Mouse (Mus musculus): ENCODE data around the gene Tamm41.

Gene Tamm41

DNA sequence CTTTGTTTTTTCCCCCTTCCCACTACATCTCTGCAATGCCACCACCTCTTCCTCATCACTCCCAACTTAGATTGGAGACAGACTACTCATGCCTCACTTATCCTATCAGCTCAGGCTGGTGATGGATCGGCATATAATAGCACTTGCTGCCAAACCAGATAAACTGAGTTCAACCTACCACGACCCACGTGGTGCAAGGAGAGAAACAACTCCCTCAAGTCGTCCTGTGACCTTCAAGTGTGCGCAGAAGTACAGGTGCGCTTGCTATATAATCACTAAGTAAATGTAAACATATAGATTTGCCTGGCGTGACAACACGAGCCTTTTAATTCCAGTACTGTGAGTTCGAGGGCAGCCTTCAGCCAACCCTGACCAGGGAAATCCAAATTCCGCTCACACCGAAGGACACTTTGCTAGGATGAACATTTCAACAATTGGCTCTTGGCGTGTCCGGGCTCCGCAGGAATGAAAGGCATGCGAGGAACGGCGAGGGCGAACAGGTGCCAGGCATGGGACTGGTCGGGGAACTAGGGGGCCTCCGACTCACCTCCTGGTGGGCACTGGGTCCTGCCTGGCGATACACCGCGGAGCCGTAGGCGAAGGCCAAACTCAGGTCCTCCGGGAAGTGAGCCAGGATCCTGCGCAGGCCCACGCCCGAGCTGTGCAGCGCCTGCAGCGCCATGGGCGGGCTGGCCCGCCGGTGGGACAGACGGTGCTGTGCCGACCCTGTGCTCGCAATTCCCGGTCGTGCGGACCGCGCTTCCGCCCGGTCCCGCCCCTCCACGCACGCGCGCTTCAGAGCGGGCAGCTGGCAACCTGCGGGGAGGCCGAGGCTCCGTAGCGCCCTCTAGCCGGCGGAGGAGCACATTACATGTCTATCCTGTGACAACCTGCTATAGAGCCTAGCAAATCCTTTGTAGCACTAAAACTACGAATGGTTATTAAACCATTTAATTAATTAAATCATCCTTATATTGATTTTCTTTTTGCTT lies at the start of gene Tamm41:
Gene Tamm41, minus strand, starts transcription at position 774 of the 992 bp plus-strand sequence.
- in situ Hi-C loops (cut with MboI; ENCODE audit: unreplicated experiment in 2 of 2): loop anchor here (25.0 kb wide), 2 partner anchors 500 to 575 kb away; partner anchors contain the start of gene Tsen2 (in 2 of the 2)

DNA sequence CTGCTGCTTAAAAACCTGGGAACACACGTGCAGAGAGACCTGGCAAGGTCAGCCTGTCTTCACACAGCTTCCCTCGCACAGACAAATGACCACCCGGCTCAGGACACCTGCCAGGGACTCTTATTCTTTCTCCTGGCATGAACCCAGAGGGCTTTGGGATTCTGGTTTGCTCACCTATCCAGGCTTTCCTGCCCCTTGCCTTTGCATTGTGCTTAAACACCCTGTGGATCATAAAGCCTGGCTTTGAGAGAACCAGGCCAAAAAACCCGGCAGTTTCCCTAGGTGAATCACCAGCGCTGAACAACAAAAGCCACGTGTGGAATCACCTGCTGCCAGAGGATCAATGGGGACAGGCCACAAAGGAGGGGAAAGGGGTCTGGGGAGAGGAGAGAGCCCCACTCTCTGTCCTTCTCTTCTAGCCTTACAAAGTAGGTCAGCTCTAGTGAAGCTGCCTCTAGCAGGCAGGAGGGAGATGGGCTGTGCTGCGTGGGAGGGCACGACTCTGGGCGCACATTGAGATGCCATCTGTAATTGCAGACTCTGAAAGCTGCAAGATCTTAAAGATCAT lies 47.7 kb upstream of the Tamm41 start:
- in situ Hi-C loops (cut with MboI; ENCODE audit: unreplicated experiment in 2 of 2): no loop called here

DNA sequence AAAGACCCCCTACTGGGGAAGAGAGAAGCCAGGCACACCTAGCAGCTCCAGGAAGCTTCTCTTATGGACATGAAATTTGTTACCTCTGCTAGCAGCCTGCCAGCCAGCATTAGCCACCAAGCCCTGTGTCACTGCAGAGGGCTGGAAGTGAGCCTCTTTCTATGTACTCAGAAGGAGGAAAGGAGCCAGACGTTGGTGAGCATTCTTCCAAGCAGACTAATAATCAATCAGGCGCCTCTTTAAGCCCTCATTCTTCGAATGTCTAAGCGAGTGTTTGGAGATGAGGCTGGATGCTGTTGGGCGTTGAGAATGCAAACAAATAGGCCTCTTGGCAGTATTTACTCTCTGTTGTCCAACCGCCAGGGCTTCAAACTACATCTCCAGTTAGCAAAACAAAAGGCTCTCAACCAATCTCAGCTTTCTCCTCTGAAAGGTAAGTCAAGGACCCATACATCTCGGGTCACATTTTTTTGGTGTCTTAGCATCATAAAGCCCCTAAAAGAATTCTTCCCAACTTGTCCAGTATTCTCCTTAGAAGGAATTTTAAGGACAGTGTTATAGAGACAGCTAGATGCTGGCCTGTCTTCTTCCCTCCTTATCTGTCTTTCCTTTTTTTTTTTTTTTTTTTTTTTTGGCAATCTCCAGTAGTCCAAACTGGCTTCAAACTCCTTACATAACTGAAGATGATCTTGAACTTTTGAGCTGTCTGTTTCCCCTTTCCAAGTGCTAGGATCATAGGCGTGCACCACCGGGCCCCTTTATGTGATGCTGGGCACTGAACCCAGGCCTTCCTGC lies 39.3 kb upstream of the Tamm41 start:
- in situ Hi-C loops (cut with MboI; ENCODE audit: unreplicated experiment in 2 of 2): no loop called here

DNA sequence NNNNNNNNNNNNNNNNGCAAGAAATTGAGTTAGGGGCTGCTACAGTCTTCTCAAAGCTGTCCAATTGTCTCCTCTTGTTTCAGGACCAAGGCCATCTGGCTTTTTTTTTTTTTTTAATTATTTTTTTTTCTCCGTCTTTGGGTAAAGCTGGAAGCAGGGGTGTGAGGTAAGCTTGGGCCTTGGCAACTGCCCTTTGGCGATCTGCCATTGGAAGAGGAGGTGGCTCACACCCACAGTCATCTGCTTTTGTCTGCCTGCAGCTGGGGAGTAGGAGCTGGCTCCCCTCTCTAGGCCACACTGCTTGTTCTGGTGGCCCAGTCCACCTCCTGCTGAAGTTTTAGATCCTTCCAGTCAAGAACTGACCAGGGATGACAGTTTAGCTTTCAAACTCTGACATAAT lies 34.3 kb upstream of the Tamm41 start:
- in situ Hi-C loops (cut with MboI; ENCODE audit: unreplicated experiment in 2 of 2): no loop called here

DNA sequence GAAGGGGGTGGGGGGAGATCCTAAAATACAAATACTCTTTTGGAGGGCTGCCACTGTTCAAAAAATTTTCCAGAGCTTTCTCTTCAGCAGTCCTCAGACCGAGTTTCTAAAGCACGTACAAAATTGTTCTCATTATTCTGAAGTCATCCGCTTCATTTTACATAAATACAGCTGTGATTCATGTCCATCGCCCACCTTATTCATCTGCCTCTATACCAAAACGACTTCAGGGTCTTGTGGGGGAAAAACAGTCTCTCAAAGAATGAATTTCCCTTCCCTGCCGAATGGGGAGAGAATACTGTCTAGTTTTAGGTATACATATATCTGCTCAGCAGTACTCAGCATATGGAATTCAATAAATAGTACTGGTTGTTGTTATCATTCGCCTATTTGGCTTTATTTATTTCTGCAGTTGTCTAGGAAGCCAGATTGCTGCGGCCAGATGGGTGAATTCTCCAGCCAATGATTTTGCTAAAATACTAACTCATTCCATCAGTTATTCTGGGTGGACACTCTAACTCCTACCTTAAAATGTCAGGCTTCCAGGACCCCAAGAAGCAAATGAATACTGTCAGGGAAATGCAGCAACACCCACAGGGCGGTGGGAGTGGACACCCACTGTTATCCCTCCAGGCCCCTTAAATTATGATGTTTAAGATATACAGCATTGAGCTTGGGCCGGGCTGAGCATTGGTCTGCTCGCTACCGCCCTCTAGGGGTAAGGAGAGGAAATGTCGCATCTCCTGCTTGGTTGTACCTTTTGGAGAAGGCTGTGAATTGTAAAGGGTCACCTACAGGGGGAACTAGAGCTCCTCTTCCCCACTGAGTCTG lies 27.9 kb upstream of the Tamm41 start:
- in situ Hi-C loops (cut with MboI; ENCODE audit: unreplicated experiment in 2 of 2): no loop called here

DNA sequence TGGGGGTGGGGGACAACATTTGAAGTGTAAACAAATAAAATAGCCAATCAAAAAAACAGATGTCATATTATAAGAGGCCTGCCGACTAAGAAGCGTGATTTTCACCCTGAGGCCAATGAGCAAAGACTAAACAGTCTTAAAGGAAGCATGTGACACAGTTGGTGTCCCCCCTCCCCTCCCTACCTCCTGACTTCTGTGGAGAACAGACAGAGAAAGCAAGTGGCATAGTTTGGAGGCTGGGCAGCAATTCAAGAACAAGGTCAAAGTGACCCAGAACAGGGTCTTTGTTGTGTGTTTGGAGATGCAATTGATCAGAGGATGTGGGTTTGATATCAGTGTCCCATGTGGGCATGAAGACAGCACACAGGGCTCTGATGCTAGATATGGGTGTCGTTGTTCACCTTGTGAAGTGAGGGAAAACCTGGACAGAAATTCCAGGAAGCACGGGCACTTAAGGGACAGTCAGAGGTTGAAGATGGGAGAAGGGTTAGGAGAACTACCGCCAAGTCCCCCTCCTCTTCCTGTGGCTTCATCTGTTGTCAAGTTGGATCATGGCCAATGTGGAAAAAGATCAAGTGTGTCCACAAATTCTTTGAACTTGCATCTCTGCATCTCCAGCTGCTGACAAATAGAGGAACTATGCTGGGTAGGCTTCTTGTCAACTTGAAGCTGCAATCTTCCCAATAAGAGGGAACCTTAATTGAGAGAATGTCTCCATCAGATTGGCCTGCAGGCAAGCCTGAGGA lies 25.1 kb upstream of the Tamm41 start:
- in situ Hi-C loops (cut with MboI; ENCODE audit: unreplicated experiment in 2 of 2): no loop called here

DNA sequence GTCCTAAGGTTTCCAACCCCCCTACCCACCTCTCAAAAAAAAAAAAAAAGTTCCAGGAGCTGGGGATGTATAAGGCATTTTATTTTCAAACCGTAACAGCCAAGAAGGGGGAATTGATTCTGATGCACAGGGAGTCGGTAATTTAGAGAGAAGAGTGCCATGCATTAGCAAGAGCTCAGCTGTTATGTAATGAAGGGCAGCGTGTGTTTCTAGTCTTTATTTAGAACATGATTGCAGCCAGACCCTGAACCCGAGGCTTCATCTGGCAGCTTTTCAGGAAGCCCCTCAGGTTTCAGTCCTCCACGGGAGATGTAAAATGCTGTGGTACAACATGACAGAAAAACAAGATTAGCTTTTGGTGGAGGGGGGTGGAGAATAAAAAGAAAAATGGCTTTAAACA lies 21.6 kb upstream of the Tamm41 start:
- in situ Hi-C loops (cut with MboI; ENCODE audit: unreplicated experiment in 2 of 2): no loop called here

DNA sequence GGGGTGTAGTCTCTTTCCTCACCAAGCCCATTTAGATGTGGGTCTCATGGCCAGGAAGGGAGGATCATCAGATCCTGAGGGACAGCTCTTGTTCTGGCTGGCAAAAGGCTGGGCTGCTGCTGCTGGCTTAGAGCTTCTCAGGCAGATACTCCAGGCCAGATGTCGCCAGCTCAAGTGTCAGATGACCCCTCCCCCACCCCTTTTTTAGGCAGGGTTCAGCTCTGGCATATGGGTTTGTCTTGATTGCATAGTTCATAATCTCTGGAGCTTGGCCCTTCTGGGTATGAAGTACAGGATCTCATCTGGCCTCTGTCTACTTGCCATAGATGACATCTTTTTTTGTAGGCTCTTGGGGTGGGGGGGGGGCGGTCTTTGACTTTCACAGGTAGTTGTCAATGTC lies 19.0 kb upstream of the Tamm41 start:
- in situ Hi-C loops (cut with MboI; ENCODE audit: unreplicated experiment in 2 of 2): no loop called here

DNA sequence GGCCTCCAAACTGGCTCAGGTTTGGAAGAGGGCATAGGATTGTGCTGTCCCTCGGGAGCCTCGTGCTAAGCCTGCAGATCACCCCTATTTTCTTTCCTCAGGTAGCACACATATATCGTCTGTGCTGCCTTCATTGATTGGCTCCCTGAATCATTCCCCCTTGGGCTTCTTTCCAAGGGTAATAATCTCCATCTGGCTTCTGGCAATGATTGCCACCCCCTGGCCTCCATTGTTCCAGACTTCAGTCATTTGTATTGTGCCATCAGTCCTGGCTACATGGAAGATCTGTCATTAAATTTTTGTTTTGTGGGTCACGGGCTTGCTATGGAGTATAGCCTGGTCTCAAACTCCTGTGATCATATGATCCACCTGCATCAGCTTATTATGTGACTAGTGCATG lies 17.8 kb upstream of the Tamm41 start:
- in situ Hi-C loops (cut with MboI; ENCODE audit: unreplicated experiment in 2 of 2): no loop called here

DNA sequence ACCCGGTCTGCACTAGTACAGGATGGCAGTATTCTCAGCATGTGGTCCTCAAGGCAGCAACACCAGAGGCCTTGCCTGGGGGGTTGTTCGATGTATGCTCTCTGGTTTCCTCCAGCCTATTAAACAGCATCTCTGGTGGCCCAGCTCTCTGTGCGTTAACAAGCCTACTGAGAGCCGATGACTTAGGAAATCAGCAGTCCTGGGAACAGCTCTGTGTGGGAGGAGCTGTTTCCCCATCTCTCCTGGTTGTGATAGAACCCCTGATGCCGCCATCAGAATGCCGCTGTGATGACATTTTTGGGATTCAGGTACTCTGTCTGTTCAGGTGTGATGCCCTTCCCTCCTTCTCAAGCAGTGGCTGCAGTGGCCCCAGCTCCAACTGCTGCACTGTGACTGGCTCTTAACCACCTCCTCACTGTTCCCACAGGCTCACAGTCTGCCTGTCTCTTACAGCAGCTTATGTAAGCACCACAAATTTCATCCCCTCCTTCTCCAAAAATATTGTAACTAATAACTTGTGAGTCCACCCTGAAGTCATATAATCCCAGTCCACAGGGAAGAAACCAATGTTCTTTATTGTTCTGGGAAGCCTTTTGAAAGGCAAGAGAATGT lies 14.0 kb upstream of the Tamm41 start:
- in situ Hi-C loops (cut with MboI; ENCODE audit: unreplicated experiment in 2 of 2): no loop called here

DNA sequence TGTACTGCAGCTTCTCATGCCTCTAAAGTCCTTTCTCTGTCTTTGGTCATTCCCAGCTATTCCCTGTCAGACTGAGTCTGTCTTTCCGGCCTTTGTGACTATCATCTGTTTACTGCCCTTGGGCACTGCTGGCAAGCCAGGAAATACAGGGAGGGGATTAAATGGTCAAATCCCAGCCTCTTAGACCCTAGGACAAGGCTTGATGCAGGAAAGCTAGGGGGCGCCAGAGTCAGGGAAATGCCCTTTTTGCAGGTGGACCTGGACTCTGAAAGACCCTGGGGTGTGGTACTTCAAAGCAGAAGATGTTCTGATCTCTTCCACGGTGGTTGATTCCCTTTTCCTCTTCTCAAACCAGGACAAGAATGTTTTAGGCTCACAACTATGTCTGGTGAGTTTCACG lies 11.3 kb upstream of the Tamm41 start:
- in situ Hi-C loops (cut with MboI; ENCODE audit: unreplicated experiment in 2 of 2): loop anchor here (25.0 kb wide), 2 partner anchors 488 to 587 kb away; partner anchors contain the start of gene Tsen2 (in 2 of the 2)

DNA sequence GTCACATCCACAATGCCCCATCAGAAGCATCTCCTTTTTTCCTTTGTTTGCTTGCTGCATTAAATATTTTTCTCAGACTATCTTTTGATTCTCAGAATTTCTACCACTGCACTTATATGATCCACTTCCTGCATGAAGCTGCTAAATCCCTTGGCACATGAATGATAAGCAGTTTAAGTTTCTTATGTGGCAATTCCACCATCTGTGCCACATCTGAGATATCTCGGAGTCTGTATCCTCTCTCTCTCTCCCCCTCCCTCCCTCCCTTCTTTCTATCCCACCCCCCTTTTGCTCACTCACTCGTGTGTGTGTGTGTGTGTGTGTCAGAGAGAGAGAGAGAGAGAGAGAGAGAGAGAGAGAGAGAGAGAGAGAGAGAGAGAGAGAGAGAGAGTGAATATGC lies 10.1 kb upstream of the Tamm41 start:
- in situ Hi-C loops (cut with MboI; ENCODE audit: unreplicated experiment in 2 of 2): loop anchor here (25.0 kb wide), 2 partner anchors 489 to 586 kb away; partner anchors contain the start of gene Tsen2 (in 2 of the 2)

DNA sequence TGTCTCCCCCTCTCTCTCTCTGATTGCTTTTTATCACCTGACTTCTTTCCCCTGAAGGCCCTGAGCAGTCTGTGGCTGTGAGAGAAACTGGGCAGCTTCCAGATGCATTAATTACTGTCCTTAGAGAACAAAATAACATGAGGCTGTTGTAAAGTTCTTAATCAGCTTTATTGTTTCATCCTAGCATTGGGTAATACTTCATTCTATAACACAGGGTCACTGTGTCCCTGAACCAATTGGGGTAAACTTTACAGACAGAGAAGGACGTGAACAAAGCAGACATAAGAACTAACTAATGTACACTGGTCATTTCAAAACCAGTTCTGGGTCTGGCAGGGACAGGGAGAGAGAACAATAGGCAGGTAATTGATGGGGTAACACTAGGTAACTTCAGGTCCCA lies 8.4 kb upstream of the Tamm41 start:
- in situ Hi-C loops (cut with MboI; ENCODE audit: unreplicated experiment in 2 of 2): loop anchor here (25.0 kb wide), 2 partner anchors 491 to 584 kb away; partner anchors contain the start of gene Tsen2 (in 2 of the 2)

DNA sequence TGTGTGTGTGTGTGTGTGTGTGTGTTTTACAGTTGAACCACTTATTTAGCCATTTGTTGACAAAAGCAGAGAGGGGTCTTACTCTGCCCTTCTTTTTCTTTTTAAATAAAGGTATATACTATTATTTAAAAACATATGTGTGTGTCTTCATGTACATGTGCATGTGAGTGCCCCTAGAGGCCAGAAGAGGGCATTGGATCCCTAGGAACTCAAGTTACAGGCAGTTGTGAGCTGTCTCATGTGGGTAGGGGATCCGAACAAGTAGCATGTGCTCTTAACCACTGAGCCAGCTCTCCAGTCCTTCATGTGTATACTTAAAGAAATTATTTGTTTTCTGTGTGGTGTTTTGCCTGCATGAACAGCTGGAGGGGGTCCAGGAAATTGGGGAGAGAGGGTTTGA lies 7.0 kb upstream of the Tamm41 start:
- in situ Hi-C loops (cut with MboI; ENCODE audit: unreplicated experiment in 2 of 2): loop anchor here (25.0 kb wide), 2 partner anchors 493 to 582 kb away; partner anchors contain the start of gene Tsen2 (in 2 of the 2)

DNA sequence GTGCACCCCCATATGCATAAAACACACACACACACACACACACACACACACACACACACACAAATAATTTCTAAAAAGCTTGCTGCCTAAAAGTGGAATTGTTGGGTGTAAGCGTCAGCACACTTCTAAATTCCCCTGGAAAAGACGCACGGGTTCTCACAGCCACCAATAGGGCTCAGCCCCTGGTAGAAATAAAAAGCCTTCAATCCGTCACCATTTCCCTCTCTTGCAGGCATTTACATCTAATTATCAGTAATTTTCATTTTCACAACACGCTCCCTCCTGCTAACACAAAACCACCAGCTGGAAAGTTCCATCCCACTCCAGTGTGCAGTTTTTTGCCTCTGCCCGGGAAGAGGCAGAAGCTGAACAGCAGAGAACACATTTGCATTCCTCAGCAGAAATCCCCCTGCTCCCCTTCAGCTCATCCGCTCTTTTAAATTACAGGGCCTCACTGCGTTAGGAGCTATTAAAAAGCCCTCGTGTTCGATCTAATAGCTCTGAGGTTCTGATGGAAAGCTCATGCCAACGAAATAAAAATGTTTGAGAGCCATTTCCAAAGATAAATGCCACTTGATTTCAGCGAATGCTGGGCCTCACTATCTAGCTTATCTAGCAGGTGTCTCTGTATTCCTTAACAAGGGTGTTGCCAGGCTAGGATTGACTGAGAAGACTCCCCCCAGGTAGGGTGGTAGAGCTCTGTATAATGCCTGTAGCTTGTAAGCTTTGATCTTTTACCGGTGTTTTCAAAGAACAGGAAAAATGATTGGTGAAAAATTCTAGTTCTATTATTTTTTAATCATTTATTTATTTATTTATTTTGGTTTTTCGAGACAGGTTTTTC lies 6.2 kb upstream of the Tamm41 start:
- in situ Hi-C loops (cut with MboI; ENCODE audit: unreplicated experiment in 2 of 2): loop anchor here (25.0 kb wide), 2 partner anchors 493 to 582 kb away; partner anchors contain the start of gene Tsen2 (in 2 of the 2)

DNA sequence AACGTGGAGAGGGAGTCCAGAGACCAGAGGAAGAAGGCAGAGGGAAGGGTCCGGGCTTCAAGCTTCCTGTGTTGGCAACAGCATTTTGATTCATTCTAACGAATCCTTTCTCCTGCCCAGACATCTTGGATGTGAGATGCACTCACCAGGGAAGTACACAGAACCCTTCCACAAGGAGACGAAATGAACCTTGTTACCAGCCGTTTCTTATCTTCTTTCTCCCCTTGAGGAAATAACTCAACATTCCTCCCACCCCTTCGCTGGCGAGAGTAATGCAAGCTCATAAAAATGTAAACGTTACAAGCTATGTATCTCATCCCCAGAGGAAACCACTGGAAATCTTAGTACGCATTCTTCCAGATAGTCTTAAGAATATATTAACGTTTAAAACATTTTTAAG lies 4.9 kb upstream of the Tamm41 start:
- in situ Hi-C loops (cut with MboI; ENCODE audit: unreplicated experiment in 2 of 2): loop anchor here (25.0 kb wide), 2 partner anchors 495 to 580 kb away; partner anchors contain the start of gene Tsen2 (in 2 of the 2)

DNA sequence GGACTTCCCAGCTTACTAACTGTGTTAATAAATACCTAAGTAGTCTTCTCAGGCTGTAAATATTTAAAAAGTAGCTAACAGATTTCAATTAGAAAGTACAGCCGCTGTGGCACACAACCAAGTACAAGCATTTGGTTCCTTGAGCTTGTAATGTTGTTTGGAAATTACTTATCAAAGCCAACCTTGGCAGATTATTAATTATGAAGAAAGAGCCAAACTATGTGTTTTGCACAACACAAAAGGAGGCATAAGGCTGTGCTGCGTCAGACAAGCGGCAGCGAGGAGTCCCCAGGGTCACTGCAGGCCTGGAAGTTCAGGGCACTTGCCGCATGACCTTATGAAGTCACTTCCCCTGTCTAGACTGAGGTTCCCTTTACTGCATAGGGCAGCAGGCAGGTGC lies 4.2 kb downstream of the Tamm41 start:
- in situ Hi-C loops (cut with MboI; ENCODE audit: unreplicated experiment in 2 of 2): loop anchor here (25.0 kb wide), 2 partner anchors 504 to 571 kb away; partner anchors contain the start of gene Tsen2 (in 2 of the 2)

Measured in v-Abl transformed pro-B cells (cell line).